Mouse (Mus musculus) spleen, adult 2 months (tissue): ENCODE data around the gene Pcyt1b.

Experiments
- CTCF ChIP-seq: fragments of 200-500 bp; IDR thresholded peaks from 2 replicates; pipeline ENCODE4 v1.5.1; 2011; ENCODE audit warnings: mild to moderate bottlenecking, inconsistent platforms; ENCODE audit not compliant: insufficient read depth, insufficient read length, insufficient replicate concordance; ENCODE audit errors: extremely low read depth
- POLR2A ChIP-seq: fragments of 200-500 bp; IDR thresholded peaks from 2 replicates; pipeline ENCODE4 v1.6.1; 2011; ENCODE audit warnings: low read depth, low read length, inconsistent platforms

DNA sequence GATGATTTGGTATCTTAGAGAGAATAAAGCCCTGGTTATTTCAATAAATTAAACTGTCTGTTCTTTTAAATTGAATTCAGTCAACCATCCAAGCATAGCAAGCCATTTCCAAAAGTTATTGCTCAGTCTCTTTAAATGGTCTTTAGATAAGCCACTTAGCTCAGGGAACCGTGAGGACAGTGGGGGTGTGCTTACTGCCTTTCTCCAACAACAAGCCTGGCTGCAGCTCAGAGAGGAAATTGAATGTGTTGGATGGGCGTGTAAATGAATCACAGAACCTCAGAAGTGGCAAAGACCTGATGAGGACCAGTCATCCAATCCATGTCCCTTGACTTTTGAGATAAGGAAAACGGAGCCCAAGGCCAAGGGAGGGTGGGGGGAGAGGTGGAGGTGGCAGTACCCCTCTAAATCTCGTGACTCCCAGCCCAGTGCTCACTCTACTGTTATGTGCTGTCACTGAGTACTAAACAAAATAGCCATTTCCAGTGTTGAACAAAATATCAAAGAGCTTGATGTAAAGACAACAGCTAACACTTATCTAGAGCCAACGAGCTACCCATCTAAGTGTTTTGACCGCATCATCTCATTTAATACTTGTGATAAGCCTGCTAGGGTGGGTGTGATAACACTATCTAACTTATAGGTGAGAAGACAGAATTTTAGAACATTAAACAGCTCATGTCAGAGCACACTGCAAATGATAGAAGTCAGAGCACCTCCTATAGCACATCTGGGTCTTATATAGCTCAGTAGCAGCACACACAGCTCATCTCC is 78.5 kb downstream of the Pcyt1b start:
- no peak for TF ChIP-seq CTCF
- no peak for TF ChIP-seq POLR2A
